Mouse (Mus musculus) embryonic facial prominence, embryonic 14.5 days (tissue): ENCODE data around the gene Smarcc1. TPM values are rescaled to one million over a fixed set of nuclear protein-coding genes. Genes with fewer than 3 reads are reported as not detected.

ENCODE experiments used
- ATAC-seq: fragments of 200-750 bp; cut with Nextera tagmentation; 2 replicates; pipeline ENCODE4 v1.8.0; 2017; ENCODE audit warnings: low read depth, moderate number of reproducible peaks, moderate TSS enrichment
- DNase-seq: peaks from one replicate; pipeline ENCODE4 v3.0.0-alpha.2; 2015; ENCODE audit warnings: low spot score
- H3K27ac ChIP-seq: fragments of 300-500 bp; sonication (generic); replicated peaks from 2 replicates; pipeline ENCODE4 v1.5.1; 2014; ENCODE audit warnings: low read depth, mild to moderate bottlenecking, low read length, moderate library complexity
- H3K27me3 ChIP-seq: fragments of 300-500 bp; sonication (generic); replicated peaks from 2 replicates; pipeline ENCODE4 v1.6.1; 2014; ENCODE audit warnings: low read length; ENCODE audit not compliant: control insufficient read depth, insufficient read depth
- H3K36me3 ChIP-seq: fragments of 300-500 bp; sonication (generic); 2 replicates; pipeline ENCODE4 v1.6.1; 2014; ENCODE audit warnings: low read length, mixed read lengths; ENCODE audit not compliant: control insufficient read depth, insufficient read depth
- H3K4me1 ChIP-seq: fragments of 300-500 bp; sonication (generic); 2 replicates; pipeline ENCODE4 v1.6.1; 2014; ENCODE audit warnings: antibody characterized with exemption, low read length; ENCODE audit not compliant: control insufficient read depth, insufficient read depth
- H3K4me2 ChIP-seq: fragments of 300-500 bp; sonication (generic); 2 replicates; pipeline ENCODE4 v1.6.1; 2014; ENCODE audit warnings: low read depth, mild to moderate bottlenecking, low read length, moderate library complexity, mixed read lengths
- H3K4me3 ChIP-seq: fragments of 300-500 bp; sonication (generic); 2 replicates; pipeline ENCODE4 v1.5.1; 2014; ENCODE audit warnings: low read depth, mild to moderate bottlenecking, low read length
- H3K9ac ChIP-seq: fragments of 300-500 bp; sonication (generic); 2 replicates; pipeline ENCODE4 v1.6.1; 2014; ENCODE audit warnings: low read depth, mild to moderate bottlenecking, low read length, moderate library complexity, mixed read lengths
- H3K9me3 ChIP-seq: fragments of 300-500 bp; sonication (generic); 2 replicates; pipeline ENCODE4 v1.6.1; 2016; ENCODE audit warnings: low read length; ENCODE audit not compliant: control insufficient read depth
- WGBS: fragments of 180-500 bp; shearing (Covaris S2); extraction: QIAGEN DNeasy Blood & Tissue Kit; methylation state at CpG from one replicate; pipeline ENCODE4 v1.1.7; 2014; 5-methylcytosine and 5-hydroxymethylcytosine counted together
- polyA plus RNA-seq: library from polyadenylated mRNA; unstranded; fragments of >200 nt; fragmentation: Nextera tagmentation; extraction: Ambion mirVana; gene quantifications from 2 replicates; pipeline ENCODE4 v1.2.1, GENCODE M21; 2014

The Smarcc1 gene
- polyA plus RNA-seq, 1 experiment from 2014 or later = 105 TPM

- Histone ChIP-seq H3K4me3 (no peak overlapping the region), H3K9me3 (no peaks in the 10 kb centered on the region), H3K9ac (no peak overlapping the region), H3K4me1 (no peaks in the 10 kb centered on the region), H3K27ac (no peak overlapping the region), H3K27me3 (no peaks in the 10 kb centered on the region), H3K4me2 (no peak overlapping the region), H3K36me3 (no peaks in the 10 kb centered on the region)
- ATAC-seq (no peak), DNase-seq (no peak)
- 81% methylated on average over 9 of the region's 9 CpGs for WGBS
Measured at GRCm38 (mm10) chr9:110264991-110265390, 147.5 kb downstream of the Smarcc1 start.

GRCm38 (mm10) chr9:110268416-110268815, 150.9 kb downstream of the Smarcc1 start:
- WGBS = 83% methylated on average over 10 of the region's 10 CpGs
- H3K9ac ChIP-seq = no peak overlapping the region

GRCm38 (mm10) chr9:110272330-110272729, 154.8 kb downstream of the Smarcc1 start:
- Histone ChIP-seq H3K36me3 (no peaks in the 10 kb centered on the region), H3K4me3 (no peak overlapping the region), H3K4me2 (no peak overlapping the region), H3K4me1 (no peaks in the 10 kb centered on the region), H3K9ac (no peak overlapping the region), H3K9me3 (no peaks in the 10 kb centered on the region), H3K27ac (no peak overlapping the region), H3K27me3 (no peaks in the 10 kb centered on the region)
- ATAC-seq (no peak), DNase-seq (no peak)
- 93% methylated on average over 3 of the region's 3 CpGs for WGBS

More at GRCm38 (mm10) chr9:110268416-110268815, 150.9 kb downstream of the Smarcc1 start:
- no peak for DNase-seq
- no peak for ATAC-seq
- Histone ChIP-seq H3K27me3 (no peaks in the 10 kb centered on the region), H3K4me3 (no peak overlapping the region), H3K36me3 (no peaks in the 10 kb centered on the region), H3K27ac (no peak overlapping the region), H3K9me3 (no peaks in the 10 kb centered on the region), H3K4me1 (no peaks in the 10 kb centered on the region), H3K4me2 (no peak overlapping the region)

GRCm38 (mm10) chr9:110273507-110273906, 156.0 kb downstream of the Smarcc1 start:
- no peak for ATAC-seq
- H3K4me3 ChIP-seq = no peak overlapping the region
- H3K27ac ChIP-seq = no peak overlapping the region
- 52% methylated on average over 3 of the region's 4 CpGs for WGBS
- no peak overlapping the region for H3K4me2 ChIP-seq
- DNase-seq = no peak
- H3K36me3 ChIP-seq = no peaks in the 10 kb centered on the region
- no peak overlapping the region for H3K9ac ChIP-seq
- no peaks in the 10 kb centered on the region for H3K4me1 ChIP-seq
- no peaks in the 10 kb centered on the region for H3K9me3 ChIP-seq
- H3K27me3 ChIP-seq = no peaks in the 10 kb centered on the region

GRCm38 (mm10) chr9:110275882-110276281, 158.4 kb downstream of the Smarcc1 start:
- Histone ChIP-seq H3K27me3 (no peaks in the 10 kb centered on the region), H3K4me2 (no peak overlapping the region), H3K4me3 (no peak overlapping the region), H3K4me1 (no peaks in the 10 kb centered on the region), H3K36me3 (no peaks in the 10 kb centered on the region), H3K9me3 (no peaks in the 10 kb centered on the region), H3K27ac (no peak overlapping the region), H3K9ac (no peak overlapping the region)
- 41% methylated on average over 5 of the region's 5 CpGs for WGBS
- DNase-seq (no peak), ATAC-seq (no peak)

GRCm38 (mm10) chr9:110277431-110277881, 159.9 kb downstream of the Smarcc1 start:
- H3K9ac ChIP-seq = no peak overlapping the region
- no peaks in the 10 kb centered on the region for H3K4me1 ChIP-seq
- no peak for ATAC-seq
- H3K4me2 ChIP-seq = no peak overlapping the region
- H3K9me3 ChIP-seq = no peaks in the 10 kb centered on the region
- 61% methylated on average over 8 of the region's 8 CpGs for WGBS
- H3K36me3 ChIP-seq = no peaks in the 10 kb centered on the region
- DNase-seq = no peak
- no peak overlapping the region for H3K4me3 ChIP-seq
- no peak overlapping the region for H3K27ac ChIP-seq
- no peaks in the 10 kb centered on the region for H3K27me3 ChIP-seq

- DNase-seq = no peak
- no peak overlapping the region for H3K9ac ChIP-seq
- no peak overlapping the region for H3K4me3 ChIP-seq
- no peak overlapping the region for H3K27ac ChIP-seq
- no peaks in the 10 kb centered on the region for H3K9me3 ChIP-seq
- H3K4me1 ChIP-seq = no peaks in the 10 kb centered on the region
- no peak overlapping the region for H3K4me2 ChIP-seq
- H3K36me3 ChIP-seq = no peaks in the 10 kb centered on the region
- ATAC-seq = no peak
- H3K27me3 ChIP-seq = no peaks in the 10 kb centered on the region
- 94% methylated on average over 8 of the region's 10 CpGs for WGBS
Measured at GRCm38 (mm10) chr9:110284075-110284697, 166.7 kb downstream of the Smarcc1 start.

GRCm38 (mm10) chr9:110287321-110287924, 169.9 kb downstream of the Smarcc1 start:
- Histone ChIP-seq H3K27me3 (no peaks in the 10 kb centered on the region), H3K9me3 (no peaks in the 10 kb centered on the region), H3K4me1 (no peaks in the 10 kb centered on the region), H3K27ac (no peak overlapping the region), H3K4me2 (no peak overlapping the region), H3K4me3 (no peak overlapping the region), H3K36me3 (no peaks in the 10 kb centered on the region), H3K9ac (no peak overlapping the region)
- no peak for ATAC-seq
- 63% methylated on average over 7 of the region's 7 CpGs for WGBS
- no peak for DNase-seq
